Mouse (Mus musculus) neutrophil, adult 5-6 weeks (primary cell): ENCODE measurements at regions not wholly inside any gene's neighbourhood (a gene's known extent, or its start where the extent isn't known, plus 50 kb on each side); places are given as distances from the start of the nearest gene placed in this dataset.
A peak's percentile ranks its signal among the peaks of the same experiment; 100 is the strongest.

ENCODE experiments used
- ATAC-seq: fragments of 151-379, 151-347 bp; 2 replicates; pipeline ENCODE4 v1.8.0; 2017; ENCODE audit warnings: mild to moderate bottlenecking, moderate TSS enrichment; ENCODE audit not compliant: insufficient number of reproducible peaks, poor library complexity, low FRiP score, severe bottlenecking; ENCODE audit errors: extremely low read depth

DNA sequence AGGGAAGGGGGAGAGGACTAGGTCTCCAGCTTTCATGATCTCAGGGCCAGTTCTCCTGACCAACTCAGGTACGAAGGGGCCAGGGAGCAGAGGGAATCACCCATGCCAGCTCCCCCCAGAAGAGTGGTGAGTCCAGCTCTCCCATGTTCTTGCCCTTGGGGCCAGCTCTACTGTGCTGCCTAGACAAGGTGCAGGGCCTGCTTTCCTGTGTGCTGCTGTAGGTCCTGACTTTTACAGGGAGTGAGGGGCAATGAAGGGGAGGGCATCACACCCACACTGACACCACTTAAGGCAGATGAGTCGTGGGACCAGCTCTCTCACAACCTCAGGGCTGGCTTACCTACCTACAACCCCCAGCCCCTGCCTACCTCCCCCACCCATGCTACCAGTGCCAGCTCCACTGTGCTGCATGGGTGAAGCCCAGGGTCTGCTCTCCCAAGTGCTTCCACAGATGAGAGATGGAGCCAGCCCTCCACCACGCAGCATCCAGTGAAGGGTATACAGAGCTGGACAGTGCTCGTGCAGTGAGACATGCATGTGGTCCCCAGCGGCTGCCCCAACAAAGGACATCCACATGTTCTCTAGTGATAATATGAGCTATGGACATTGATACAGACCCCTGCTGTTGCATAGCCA is 210.1 kb upstream of the Map3k7 start:
- no peak for ATAC-seq

- no peak for ATAC-seq
Observed at GRCm38 (mm10) chr4:31757126-31757525, 206.8 kb upstream of the Map3k7 start.

GRCm38 (mm10) chr4:31760116-31760515 is 203.8 kb upstream of the Map3k7 start:
- ATAC-seq: no peak

GRCm38 (mm10) chr4:31762199-31762598 is 201.7 kb upstream of the Map3k7 start:
- ATAC-seq: no peak

DNA sequence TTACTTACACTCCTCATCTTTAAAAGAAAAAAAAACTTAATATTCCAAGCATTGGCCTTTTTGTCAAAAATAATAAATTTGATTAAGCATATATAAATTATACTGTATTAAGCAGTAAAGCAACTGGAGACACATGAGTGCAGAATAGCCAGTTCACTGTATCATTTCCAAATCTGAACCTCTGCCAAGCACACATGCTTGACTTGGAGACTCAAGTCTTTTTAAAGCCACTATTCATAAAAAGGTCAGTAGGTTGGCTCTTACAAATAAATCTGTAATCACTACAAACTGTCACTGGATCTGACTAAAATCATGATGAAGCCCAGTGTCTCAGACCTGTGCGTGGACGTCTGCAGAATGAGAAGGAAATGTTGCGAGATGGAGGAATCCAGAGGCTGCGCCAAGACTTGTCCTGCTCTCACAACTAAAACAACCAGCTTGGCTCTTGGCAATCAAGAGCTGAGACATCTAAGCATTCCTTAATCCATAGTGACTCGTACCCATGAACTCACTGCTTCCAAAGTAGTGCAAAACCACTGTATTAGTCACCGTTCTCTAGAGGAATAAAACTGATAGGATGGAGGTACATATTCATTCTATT is 195.8 kb upstream of the Map3k7 start:
- ATAC-seq: no peak

DNA sequence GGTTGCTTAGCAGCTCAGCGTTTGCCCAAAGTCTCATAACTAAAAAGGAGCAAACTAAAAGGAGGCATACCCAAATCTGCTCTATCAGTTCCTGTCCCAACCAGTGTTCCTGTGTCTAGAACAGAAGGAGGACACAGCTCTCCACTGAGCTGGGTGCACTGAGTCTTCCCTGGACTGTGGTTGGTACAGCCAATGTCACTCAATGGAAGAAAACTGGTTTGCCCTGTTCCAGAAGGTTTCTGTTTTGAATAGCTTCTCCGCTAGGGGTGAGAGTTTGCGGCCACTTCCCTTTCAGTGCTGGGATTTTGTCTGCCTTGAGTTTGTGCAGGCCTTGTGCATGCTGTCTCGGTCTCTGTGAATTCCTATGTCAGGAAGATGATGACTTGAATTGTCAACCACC is 194.6 kb upstream of the Map3k7 start:
- no peak for ATAC-seq

DNA sequence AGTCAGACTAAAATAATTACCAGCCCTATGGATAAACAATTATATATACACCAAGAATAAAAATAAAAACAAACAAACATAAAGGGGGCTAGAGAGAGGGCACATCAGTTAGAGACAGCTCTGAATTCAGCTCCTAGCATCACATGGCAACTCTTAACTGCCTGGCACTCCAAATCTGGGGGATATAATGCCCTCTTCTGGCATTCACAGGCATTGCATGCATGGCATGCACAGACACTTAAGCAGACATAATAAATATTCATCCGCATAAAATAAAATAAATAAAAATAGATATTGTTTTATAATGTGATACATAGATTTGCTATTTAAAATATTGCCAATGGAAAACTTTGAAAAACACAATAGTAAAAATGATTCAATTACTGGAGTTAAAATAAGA is 177.6 kb upstream of the Map3k7 start:
- ATAC-seq: no peak

DNA sequence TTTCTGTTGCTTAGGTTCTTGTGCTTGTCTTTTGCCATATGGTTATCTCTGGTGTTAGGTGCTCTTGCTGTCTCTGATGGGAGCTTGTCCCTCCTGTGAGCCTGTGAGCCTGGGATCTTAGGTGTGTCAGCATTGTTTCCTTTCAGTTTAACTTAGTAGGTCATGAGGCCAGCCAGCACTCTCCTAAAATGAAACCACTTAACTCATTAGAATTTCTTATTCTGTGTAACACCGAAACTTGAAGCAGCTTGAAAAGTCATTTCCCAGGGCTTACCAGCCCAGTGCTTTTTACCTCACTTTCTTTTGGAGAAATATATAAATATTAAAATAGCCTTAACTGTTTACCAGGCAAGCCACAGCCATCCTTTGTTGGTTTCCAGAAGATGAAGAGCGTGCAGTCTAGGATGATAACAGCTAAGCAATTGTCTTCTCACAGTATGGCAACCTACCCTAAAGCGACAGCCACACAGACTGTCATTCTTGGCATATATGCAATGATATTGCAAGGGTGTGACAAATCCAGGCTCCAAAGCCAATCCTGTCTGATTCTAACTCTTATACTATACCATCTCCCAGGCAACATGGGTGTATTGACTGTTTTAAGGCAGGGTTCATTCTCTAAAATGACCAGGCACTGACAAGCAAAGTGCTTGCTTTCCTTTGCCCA is 146.2 kb upstream of the Map3k7 start:
- ATAC-seq: no peak

- no peak for ATAC-seq
Observed at GRCm38 (mm10) chr4:31819521-31820259, 144.2 kb upstream of the Map3k7 start.

DNA sequence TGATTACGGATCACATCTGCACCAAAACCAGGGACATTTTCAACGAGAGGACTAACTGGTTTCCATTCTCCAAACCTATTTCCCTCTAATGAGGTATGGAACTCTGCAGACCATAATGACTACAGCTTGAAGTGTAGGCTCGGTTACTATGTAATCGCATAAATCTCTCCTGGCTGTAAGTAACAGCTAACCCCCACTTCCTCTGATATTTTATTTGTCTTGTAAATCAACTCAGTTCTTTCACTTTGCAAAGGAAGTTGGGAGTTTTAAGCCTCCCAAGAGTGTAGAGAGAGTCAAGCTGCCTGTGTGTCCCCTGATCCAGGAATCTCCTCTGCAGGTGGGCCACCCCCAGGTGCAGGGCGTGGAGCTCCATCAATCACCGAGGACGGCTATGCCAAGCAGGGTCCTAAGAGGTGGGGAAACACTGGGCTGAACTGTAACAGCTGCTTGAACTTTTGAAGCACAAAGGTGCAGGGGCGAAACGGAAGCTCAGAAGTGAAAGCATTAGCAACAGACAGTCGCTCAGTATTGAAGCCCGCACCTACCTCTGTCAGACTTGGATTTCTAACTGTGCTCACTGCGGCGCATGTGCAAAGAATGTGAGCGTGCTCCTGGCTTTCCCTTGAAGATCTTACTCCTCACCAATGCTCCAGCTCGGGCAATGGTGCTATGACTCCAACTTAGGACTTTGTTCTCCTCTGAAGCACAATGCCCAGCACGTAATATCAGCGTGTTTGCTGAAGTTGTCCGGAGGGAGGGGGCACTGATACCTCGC is 140.1 kb upstream of the Map3k7 start:
- 0 out of 2 replicates have a peak, but pooled peaks have one; percentile 16 for ATAC-seq

- no peak for ATAC-seq
Observed at GRCm38 (mm10) chr4:31824518-31825437, 139.1 kb upstream of the Map3k7 start.

DNA sequence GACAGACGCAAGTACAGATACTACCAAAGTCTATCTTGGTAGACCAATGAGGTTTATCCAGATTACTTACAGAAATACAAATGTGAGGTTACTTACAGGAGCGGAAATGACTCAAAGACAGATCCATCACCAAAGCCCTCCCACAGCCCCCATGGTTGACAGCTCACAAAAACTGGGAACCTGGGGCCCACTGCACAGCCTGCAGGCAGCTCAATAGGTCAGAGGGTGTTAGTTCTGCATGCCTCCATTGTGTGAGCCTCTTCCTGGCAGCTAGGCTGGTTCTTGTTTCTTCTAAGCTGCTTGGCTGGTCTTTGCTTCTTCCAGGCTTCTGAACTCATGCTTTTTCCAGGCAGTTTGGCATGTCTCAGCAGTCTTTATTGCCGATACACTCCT is 138.5 kb upstream of the Map3k7 start:
- no peak for ATAC-seq

DNA sequence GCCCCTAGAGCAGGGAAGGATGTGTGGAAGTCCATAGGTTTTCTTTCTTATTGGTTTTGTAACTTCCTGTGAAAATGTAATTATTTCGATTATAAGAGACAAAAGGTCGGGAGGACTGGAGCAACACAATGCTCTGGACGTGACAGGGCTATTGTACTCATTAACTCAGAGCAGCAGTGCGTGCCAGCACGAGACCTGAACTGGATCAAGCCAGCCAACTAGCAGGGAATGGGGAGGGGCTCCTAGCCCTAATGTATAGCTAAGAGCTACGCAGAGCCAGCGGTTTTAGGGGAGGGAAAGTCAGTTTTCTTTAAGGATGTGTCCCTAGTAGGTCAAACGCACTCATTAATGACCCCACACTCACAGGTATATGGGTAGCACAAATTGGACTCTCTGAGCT is 137.2 kb upstream of the Map3k7 start:
- no peak for ATAC-seq

DNA sequence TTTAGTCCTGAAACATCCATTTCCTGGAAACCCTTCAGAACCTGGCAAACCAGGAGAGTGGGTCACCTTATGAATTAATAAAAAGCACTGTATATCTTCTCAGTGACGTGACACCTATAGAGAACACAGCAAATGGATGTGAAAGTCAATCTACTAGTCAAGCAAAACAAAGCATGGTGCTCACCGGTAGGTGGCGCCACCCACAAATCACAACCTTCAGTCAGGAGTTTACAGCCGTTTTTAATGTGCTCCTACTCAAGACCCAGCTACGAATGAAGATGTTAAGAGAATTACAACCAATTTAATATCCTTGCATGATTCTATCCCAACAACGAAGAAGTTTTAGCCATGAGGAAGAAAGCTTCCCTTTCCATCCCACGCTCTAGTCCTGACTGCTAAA is 136.6 kb upstream of the Map3k7 start:
- no peak for ATAC-seq

- ATAC-seq: no peak
Observed at GRCm38 (mm10) chr4:31830241-31830640, 133.7 kb upstream of the Map3k7 start.

- ATAC-seq: no peak
Observed at GRCm38 (mm10) chr4:31831469-31831868, 132.4 kb upstream of the Map3k7 start.

- no peak for ATAC-seq
Observed at GRCm38 (mm10) chr4:31833828-31834227, 130.1 kb upstream of the Map3k7 start.

DNA sequence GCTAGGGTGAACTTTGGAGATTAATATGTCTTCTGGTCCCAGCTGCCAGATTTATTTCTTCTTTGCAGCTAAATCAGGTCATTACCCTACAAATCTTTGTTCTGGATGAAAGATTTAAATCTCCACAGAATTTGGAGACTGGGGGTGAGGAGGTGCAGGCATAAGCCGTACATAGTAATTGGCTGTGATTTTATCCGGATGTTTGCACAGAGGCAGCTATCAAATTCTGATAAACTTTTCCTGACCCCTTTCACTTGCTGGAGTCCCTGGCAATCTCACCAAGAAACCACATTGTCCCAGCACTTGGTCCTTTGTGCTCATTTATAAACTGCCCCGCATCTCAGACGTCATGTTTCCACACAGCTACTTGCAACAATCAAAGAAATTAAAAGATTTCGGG is 128.8 kb upstream of the Map3k7 start:
- ATAC-seq: no peak
